Mouse (Mus musculus): ENCODE results near the gene Mcub.

GRCm38 (mm10) chr3:130000926-130001325, 30.9 kb upstream of the Mcub start:
- TF ChIP-seq EP300 (IDR thresholded peaks at IDR 0.05; ENCODE audit: insufficient read depth, low read depth, low read length) (no peak), POLR2A (IDR thresholded peaks at IDR 0.05; ENCODE audit: insufficient read depth, low read depth, low read length) (no peak), CTCF (IDR thresholded peaks at IDR 0.05) (no peak)

All from heart, adult 2 months (tissue).